Mouse (Mus musculus): ENCODE data around the gene Eif4a3. TPM values are rescaled to one million over a fixed set of nuclear protein-coding genes. Genes with fewer than 3 reads are reported as not detected.

Gene Eif4a3
- polyA plus RNA-seq, 1 experiment: 73.4 TPM

DNA sequence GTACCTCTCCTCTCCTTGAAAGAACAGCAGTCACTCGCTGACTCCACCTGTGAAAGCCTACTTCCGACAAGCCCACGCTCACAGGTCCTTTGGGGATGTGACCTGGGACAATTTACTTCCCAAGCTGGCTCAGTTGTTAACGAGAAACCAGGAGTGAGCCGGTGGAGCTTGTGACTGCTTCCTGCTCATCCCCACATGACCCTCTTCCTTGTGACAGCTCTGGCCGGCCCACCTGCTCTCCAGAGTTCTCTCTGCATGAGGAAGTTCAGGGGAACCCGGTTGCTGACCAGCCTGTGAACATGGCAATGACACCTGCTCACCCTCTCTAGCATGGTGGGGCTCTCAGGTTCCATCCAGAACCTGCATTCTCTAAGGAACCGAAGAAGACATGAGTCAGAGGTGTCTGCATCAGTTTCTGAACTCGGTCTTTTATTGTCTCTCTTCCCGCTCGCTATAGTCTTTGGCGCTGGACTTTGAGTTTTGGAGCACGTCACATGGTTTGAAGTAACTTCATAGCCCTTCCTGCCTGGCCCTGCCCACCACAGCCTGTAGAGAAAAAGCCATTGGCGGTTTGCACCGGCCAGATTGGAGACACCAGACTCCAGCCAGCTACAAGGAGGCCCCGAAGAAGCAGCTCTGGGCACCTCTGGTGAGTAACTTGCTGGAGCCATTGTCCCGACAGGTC, 14.5 kb upstream of the Eif4a3 start:
- Histone ChIP-seq H3K27me3 (ENCODE audit: control insufficient read depth, insufficient read depth, low read length) (peaks cover 2% of the 10 kb centered on the region; the same call in 1 of the 2 replicates), H3K4me3 (ENCODE audit: extremely low read depth, insufficient read depth, insufficient read length) (no peak overlapping the region), H3K27ac (ENCODE audit: insufficient read depth, low read length) (no peak overlapping the region), H3K4me1 (ENCODE audit: control insufficient read depth, insufficient read depth, insufficient read length) (no peaks in the 10 kb centered on the region), H3K36me3 (ENCODE audit: control insufficient read depth, insufficient read depth, low read length) (no peaks in the 10 kb centered on the region)
- no peak for DNase-seq (ENCODE audit: low read depth in 1 of 2, low spot score in 2 of 2)
- TF ChIP-seq POLR2A (IDR thresholded peaks at IDR 0.05; ENCODE audit: low read depth, low read length) (no peak), CTCF (IDR thresholded peaks at IDR 0.05; ENCODE audit: extremely low read depth, insufficient read depth, insufficient read length, insufficient replicate concordance) (no peak)
- 65% methylated on average over 17 of the region's 17 CpGs for WGBS

DNA sequence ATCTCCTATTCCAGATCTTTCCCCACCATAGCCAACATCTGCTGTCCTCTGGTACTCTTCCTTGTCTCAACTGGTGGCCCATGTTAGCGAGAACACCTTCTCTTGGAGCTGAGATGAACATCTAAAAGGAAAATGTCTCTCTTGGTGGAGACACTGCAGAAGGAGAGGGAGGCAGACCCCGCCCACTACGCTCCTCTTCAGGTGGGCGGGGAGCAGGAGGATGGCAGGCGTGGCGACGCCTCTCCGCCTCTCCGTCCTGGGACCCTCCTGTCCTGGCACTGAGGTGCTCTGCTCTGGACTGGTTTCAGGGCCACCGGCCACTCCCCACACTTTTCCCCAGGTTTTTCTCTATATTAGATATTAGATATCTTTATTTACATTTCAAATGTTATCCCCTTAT, 10.7 kb upstream of the Eif4a3 start:
- Histone ChIP-seq H3K4me3 (ENCODE audit: extremely low read depth, insufficient read depth, insufficient read length) (no peak overlapping the region), H3K27ac (ENCODE audit: insufficient read depth, low read length) (no peak overlapping the region), H3K36me3 (ENCODE audit: control insufficient read depth, insufficient read depth, low read length) (no peaks in the 10 kb centered on the region), H3K4me1 (ENCODE audit: control insufficient read depth, insufficient read depth, insufficient read length) (no peaks in the 10 kb centered on the region), H3K27me3 (ENCODE audit: control insufficient read depth, insufficient read depth, low read length) (peaks cover 2% of the 10 kb centered on the region; the same call in 1 of the 2 replicates)
- TF ChIP-seq CTCF (IDR thresholded peaks at IDR 0.05; ENCODE audit: extremely low read depth, insufficient read depth, insufficient read length, insufficient replicate concordance): no peak
- TF ChIP-seq POLR2A (IDR thresholded peaks at IDR 0.05; ENCODE audit: low read depth, low read length): no peak
- 25% methylated on average over 10 of the region's 10 CpGs for WGBS
- DNase-seq (ENCODE audit: low read depth in 1 of 2, low spot score in 2 of 2): no peak

DNA sequence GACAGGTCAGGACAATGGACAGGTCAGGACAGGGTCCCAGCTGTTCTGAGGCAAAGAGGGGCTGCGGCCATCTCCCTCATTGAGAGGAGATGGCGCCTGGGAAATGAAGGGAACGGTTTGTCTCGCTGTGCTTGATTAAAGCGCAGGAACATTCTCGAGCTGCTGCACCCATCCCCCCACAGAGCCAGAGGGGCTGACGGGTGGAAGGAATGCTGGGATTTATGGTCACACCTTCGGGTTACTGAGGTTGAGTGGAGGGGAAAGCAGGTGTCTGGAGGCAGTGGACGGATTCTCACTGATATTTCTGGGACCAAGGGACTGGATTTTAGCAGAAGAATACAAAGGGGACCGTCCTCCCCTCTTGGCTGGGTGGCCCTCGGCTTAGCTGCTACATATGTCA, 8.0 kb upstream of the Eif4a3 start:
- TF ChIP-seq CTCF (IDR thresholded peaks at IDR 0.05; ENCODE audit: extremely low read depth, insufficient read depth, insufficient read length, insufficient replicate concordance) (no peak), POLR2A (IDR thresholded peaks at IDR 0.05; ENCODE audit: low read depth, low read length) (no peak)
- Histone ChIP-seq H3K4me1 (ENCODE audit: control insufficient read depth, insufficient read depth, insufficient read length) (no peaks in the 10 kb centered on the region), H3K4me3 (ENCODE audit: extremely low read depth, insufficient read depth, insufficient read length) (no peak overlapping the region), H3K36me3 (ENCODE audit: control insufficient read depth, insufficient read depth, low read length) (no peaks in the 10 kb centered on the region), H3K27me3 (ENCODE audit: control insufficient read depth, insufficient read depth, low read length) (peaks cover 2% of the 10 kb centered on the region; the same call in 1 of the 2 replicates), H3K27ac (ENCODE audit: insufficient read depth, low read length) (no peak overlapping the region)
- DNase-seq (ENCODE audit: low read depth in 1 of 2, low spot score in 2 of 2): no peak
- 53% methylated on average over 11 of the region's 11 CpGs for WGBS

DNA sequence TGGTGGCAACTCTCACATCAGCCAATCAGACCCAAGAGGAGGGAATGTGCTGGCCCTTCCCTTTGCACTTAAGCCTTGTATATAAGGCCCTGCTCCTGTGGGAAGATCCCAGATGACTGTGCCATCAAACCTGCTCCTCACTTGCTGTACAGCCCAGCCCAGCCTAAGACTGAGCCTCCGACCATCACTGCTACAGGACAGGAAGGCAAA, 7.7 kb upstream of the Eif4a3 start, which contains the start of gene Card14:
Gene Card14, plus strand, starts transcription at position 111 of the 210 bp plus-strand sequence.
- Histone ChIP-seq H3K36me3 (ENCODE audit: control insufficient read depth, insufficient read depth, low read length) (no peaks in the 10 kb centered on the region), H3K4me3 (ENCODE audit: extremely low read depth, insufficient read depth, insufficient read length) (no peak within 1 kb of the TSS), H3K27me3 (ENCODE audit: control insufficient read depth, insufficient read depth, low read length) (peaks cover 2% of the 10 kb centered on the region; the same call in 1 of the 2 replicates), H3K27ac (ENCODE audit: insufficient read depth, low read length) (no peak within 1 kb of the TSS), H3K4me1 (ENCODE audit: control insufficient read depth, insufficient read depth, insufficient read length) (no peaks in the 10 kb centered on the region)
- WGBS: 80% methylated on average over 1 of the region's 1 CpGs
- no peak for DNase-seq (ENCODE audit: low read depth in 1 of 2, low spot score in 2 of 2)
- TF ChIP-seq POLR2A (IDR thresholded peaks at IDR 0.05; ENCODE audit: low read depth, low read length) (no peak), CTCF (IDR thresholded peaks at IDR 0.05; ENCODE audit: extremely low read depth, insufficient read depth, insufficient read length, insufficient replicate concordance) (no peak)

DNA sequence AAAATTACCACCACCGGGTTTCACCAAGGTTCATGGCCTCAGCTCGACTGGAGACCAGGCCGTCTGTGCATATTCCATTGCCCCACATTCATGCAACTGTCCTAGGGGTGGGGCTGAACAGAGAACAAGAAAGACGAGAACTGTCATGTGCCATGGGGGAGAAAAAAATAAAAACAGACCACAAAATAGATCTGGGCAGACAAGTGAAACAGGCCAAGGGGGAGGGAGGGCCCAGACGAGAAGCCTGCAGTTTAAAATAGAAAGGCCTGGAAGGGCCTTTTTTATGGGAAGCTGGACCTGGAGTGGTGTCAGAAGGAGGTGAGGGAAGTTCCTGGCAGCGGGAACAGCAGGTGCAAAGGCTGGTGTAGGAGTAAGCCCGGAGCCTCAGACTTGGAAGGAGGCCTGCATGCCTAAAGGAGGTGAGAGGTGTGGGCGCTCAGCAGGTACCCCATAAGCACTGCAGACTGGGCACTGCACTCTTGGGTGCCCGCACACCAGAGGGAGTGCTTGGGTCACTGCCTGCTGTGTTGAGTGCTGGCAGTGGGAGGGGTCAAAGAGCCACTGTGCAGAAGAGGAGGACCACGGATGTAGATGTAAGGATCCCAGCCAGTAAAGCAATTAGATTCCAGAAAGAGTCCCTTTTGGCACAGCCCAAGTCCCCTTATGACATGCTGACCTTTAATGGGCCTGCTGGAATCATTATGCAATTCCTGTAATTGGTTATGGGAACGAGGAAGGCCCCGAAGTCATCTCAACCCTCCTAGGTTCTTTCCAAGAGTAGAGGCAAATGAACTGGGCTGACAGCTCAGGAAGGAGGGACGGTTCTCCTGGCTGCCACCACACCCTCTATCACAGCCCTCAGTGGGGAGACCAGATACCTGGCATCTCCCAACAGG, 7.1 kb upstream of the Eif4a3 start:
- Histone ChIP-seq H3K4me1 (ENCODE audit: control insufficient read depth, insufficient read depth, insufficient read length) (no peaks in the 10 kb centered on the region), H3K4me3 (ENCODE audit: extremely low read depth, insufficient read depth, insufficient read length) (no peak overlapping the region), H3K27ac (ENCODE audit: insufficient read depth, low read length) (no peak overlapping the region), H3K36me3 (ENCODE audit: control insufficient read depth, insufficient read depth, low read length) (no peaks in the 10 kb centered on the region), H3K27me3 (ENCODE audit: control insufficient read depth, insufficient read depth, low read length) (peaks cover under 1% of the 10 kb centered on the region; the same call in 1 of the 2 replicates)
- DNase-seq (ENCODE audit: low read depth in 1 of 2, low spot score in 2 of 2): no peak
- no peak for TF ChIP-seq POLR2A (IDR thresholded peaks at IDR 0.05; ENCODE audit: low read depth, low read length)
- 66% methylated on average over 13 of the region's 13 CpGs for WGBS

DNA sequence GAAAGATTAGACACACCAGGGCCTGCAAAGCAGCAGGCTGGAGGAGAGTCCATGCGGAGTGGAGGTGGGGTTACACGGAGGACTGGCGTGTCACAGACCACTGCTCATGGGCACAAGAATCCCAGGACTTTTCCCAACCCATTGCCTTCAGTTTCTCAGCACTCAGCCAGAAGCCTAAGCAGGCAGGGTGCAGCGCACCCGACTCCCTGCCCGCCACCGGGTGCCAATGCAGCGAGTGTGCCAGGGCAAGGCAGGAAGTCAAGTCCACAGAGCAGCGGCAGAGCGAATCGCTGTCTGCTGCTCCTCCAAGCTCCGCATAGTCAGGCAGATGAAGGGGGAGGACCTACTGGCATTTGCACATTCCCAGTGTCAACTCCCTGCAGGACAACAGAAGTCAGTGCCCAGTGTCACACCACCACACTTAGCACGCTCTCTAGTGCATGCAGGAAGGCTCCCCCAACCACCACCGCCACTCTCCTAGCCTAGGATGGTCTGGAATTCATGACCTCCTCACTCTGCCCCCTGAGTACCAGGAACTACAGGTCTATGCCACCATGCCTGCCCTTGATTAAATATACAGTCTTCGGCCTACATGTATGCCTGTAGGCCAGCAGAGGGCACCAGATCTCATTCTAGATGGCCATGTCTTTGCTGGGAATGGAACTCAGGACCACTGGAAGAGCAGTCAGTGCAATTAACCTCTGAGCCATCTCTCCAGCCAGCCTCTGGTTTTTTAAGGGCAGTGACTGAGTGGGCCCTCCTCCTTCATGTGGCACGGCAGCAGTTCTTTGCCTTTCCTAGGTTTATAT, 5.2 kb upstream of the Eif4a3 start:
- 54% methylated on average over 16 of the region's 16 CpGs for WGBS
- Histone ChIP-seq H3K27me3 (ENCODE audit: control insufficient read depth, insufficient read depth, low read length) (no peaks in the 10 kb centered on the region), H3K36me3 (ENCODE audit: control insufficient read depth, insufficient read depth, low read length) (no peaks in the 10 kb centered on the region), H3K4me3 (ENCODE audit: extremely low read depth, insufficient read depth, insufficient read length) (no peak overlapping the region), H3K4me1 (ENCODE audit: control insufficient read depth, insufficient read depth, insufficient read length) (no peaks in the 10 kb centered on the region; the same call in 1 of the 2 replicates), H3K27ac (ENCODE audit: insufficient read depth, low read length) (no peak overlapping the region)
- DNase-seq (ENCODE audit: low read depth in 1 of 2, low spot score in 2 of 2): peak; percentile 37 to 41
- TF ChIP-seq POLR2A (IDR thresholded peaks at IDR 0.05; ENCODE audit: low read depth, low read length): no peak
- TF ChIP-seq CTCF (IDR thresholded peaks at IDR 0.05; ENCODE audit: extremely low read depth, insufficient read depth, insufficient read length, insufficient replicate concordance): peak; percentile 48; the same call in 1 of the 2 replicates

All from spleen, adult 2 months (tissue).